Mouse (Mus musculus) olfactory bulb, adult 2 months (tissue): Measurements from ENCODE around the gene Hnrnpa3.

ENCODE experiments used
- CTCF ChIP-seq: fragments of 200-500 bp; IDR thresholded peaks from 2 replicates; pipeline ENCODE4 v1.5.1; 2012; ENCODE audit warnings: low read depth, mild to moderate bottlenecking, low read length, moderate library complexity; ENCODE audit not compliant: insufficient read depth
- POLR2A ChIP-seq: fragments of 200-500 bp; IDR thresholded peaks from 2 replicates; pipeline ENCODE4 v1.6.1; 2012; ENCODE audit warnings: mild to moderate bottlenecking, low read depth, low read length, moderate library complexity; ENCODE audit not compliant: insufficient read depth

DNA sequence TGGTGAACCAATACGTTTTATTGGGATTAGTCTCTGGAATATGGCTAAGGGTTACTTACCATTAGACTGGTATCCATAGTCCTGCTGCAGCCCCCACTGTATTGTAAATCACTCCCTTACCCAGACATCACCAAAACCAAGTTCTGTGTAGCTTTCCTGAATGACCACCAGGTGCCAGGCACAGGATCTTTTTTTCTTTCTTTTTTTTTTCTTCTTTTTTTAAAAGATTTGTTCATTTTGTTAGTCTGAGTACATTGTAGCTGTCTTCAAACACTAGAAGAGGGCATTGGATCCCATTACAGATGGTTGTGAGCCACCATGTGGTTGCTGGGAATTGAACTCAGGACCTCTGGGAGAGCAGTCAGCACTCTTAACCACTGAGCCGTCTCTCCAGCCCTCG lies 54.0 kb downstream of the Hnrnpa3 start:
- no peak for TF ChIP-seq POLR2A
- no peak for TF ChIP-seq CTCF
